Mouse (Mus musculus): ENCODE results near the gene Fkbp8.
A peak's percentile ranks its signal among the peaks of the same experiment; 100 is the strongest.

Gene Fkbp8

DNA sequence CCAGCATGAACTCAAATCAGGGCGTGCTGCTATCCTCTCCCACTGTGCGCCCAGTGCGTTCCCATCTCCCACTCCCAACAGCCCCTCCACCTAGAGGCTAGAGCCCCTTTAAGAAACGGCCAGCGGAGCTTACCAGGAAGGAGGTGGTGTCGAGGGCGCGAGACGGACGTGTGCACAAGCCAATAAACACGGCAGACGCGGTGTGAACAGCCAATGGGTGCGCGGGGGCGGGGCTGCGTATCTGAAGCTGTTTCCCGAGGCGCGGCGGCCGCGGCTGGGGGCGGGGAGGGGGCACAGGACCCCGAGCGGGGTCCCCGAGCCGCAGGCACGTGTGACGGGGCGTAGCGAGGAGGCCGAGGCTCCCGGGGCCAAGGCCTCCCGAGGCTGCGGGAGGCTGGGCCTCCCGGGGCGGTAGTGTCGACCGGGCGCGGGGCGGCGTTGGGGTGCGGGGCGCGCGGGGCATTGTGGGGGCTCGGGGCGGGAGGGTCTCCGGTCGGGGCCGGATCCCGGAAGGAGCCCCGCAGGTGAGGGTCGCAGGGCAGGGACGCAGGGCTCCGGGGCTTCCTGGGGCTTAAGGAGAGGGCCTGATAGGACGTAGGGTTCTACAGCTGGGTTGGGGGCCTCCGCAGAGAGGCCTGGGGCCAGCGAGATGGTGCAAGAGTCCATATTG lies at the start of gene Fkbp8, which contains the start of gene Kxd1:
TSS of gene Fkbp8 (plus strand) at position 213 of the 670 bp plus-strand sequence.
TSS of gene Kxd1 (minus strand) at position 445 of the 670 bp plus-strand sequence.
- peak; percentile 98 for DNase-seq

DNA sequence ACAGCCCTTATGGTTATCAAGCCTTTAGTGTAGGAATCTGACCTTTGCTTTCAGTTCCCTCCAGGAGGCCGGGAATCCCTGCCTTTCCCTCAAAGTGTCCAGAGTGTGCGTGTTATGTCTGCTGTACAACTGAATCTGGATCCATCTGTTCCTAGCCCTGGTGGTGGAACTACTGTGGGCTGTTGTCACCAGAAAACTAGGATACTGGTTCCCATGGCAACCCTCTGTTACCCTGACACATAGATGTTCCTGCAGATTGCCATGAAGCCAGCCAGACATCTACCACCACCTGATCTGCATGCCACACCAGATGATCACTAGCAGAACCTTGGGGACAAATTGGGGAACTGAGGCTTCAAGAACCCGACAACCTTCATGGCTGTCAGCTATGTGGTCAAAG lies 45.6 kb upstream of the Fkbp8 start:
- DNase-seq, result no peak

DNA sequence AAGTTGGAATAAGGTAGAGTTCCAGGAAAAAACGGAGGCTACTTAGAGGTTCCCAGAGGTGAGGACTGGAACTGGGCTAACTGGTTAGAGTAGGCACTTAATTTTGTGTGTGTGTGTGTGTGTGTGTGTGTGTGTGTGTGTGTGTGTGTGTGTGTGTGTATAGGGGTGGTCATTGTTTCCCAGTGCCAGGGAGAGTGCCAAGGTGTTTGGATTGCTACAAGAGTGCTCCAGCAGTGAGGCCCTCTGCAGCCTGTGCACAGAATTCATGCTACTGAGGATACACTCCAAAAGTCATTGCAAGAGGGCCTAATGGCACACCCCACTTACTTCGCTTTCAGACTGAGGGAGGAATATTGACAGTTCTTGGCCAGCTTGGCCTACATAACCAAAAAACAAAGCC lies 44.6 kb upstream of the Fkbp8 start:
- no peak for DNase-seq

DNA sequence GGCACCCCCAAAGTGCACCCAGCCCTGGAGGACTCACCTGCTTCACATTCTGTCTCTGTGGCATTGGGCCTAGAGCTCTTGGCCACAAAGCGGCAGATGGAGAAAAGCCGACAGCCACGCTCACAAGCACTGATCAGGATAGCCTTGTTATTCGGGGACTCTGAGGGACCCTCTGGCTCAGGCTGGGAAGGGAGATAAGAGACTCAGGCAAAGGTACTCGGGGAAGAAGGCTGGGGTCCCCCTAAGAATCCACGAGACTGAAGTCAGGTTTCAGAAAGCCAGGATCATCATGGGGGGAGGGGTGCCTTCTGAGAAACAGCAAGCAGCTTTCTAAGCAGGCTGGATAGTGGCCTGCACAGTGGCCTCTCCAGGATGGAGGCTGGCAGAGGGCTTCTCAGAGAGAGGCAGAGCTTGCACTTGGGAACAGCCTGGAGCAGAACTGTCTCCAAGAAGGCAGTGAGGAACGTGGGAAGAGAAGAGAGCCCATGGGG lies 41.3 kb upstream of the Fkbp8 start:
- DNase-seq, result no peak

DNA sequence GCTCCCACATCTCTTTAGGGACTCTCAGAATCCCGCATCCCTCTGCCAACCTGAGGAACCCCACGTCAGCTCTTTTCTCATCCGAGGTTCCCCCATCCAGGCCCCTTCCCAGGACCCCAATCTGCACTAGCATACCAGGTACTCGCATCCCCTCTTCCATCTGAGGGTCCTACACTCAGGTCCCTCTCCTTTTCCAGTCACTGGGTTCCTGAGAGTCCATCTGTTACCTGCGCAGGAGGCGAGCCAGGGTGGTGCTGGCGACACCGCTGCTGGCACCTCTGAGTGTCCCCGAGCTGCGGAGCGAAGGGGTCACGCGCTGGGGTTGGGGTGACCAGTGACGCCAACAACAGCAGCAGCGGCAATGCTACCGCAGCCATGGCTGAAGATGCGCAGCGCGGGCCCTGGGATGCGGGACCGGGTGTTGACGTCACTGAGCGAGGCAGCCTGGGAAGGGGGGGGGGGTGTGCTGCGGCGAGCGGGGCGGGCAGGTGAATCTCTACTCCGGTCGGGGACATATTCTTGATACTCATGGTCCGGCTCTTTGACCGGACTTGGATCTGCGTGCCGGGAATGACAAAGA lies 40.5 kb upstream of the Fkbp8 start, which contains the start of gene Tmem59l:
TSS of gene Tmem59l (minus strand) at position 418 of the 580 bp plus-strand sequence.
- DNase-seq, result peak; percentile 54

DNA sequence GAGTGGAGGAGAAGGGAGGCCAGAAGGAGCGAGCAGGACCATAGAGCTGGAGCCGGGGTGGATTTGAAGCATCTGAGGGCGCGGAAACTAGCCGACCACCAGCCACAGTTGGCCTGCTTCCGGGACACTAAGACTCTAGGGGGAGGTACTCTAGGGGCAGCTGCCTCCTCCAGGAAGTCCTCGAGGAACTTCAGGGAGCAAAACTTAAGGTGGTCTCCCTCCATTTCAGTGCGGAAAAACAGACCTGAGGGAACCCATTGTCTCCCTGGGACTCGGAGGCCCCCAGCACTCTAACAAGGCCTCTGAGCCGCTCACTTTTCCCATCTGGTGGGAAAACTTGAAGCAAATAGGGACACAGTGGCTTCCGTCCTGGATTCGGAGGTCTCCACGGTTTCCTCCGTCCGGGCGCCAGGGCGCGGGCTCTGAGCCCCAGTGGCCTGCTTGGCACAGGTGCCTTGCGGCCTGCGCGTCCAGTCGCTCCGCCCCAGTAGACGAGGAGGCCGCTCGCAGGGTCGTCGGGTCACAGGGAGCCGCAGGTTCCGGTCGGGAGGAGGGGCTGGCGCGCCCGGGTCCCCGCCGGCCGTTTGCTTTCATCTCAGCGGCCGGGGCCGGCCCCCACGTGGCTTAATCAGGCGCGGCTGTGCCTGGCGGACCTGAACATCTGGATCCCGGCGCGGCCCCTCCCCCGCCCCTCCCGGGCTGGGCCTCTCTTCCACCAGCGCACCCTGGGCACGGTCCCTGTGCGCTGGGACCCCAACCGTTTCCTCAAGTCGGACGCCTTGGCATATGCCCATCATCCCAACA lies 39.3 kb upstream of the Fkbp8 start:
- peak; percentile 52 for DNase-seq

DNA sequence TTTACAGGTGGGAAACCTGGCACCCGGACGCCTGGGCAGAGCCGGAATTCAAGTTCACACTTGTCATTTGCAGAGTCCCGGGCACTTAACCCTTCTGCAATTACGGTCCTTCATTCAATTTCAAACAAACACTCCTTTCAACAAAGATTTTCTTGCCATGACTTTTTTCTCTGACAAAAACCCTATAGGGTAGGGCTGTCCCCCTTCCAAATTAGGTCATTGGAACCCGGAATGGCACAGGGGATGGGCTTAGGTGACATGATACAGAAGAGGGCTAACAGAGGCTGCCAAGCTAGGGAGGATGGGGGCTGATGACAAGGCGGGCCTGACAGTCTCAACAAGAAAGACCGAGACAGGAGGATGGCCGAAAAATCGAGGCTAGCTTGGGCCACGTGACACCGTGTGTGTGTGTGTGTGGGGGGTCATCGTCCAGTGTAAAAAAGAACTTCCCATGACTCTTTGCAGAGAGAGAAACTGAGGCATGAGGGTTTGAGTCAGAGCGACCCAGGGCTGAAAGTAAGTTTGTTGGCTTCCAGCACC lies 38.5 kb upstream of the Fkbp8 start:
- no peak for DNase-seq

DNA sequence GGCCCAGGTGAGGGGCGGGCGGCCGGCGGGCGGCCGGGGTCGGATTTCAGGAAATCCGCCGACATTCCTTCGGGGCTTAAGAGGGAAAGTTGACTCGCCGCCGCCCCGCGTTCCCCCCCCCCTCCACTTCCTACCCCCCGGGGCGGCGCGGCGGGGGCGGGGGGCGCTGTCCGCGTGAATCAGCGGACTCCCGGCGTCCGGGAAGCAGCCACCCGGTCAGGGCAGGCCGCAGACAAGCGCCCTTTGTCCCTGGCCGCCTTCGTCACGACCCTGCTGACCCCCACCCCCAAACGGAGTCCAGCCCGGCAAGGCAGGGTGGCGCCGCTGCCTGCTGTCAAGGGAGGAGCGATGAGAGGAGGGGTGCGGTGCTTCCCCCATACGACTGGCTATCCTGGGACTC lies 37.9 kb upstream of the Fkbp8 start:
- peak; percentile 55 for DNase-seq

DNA sequence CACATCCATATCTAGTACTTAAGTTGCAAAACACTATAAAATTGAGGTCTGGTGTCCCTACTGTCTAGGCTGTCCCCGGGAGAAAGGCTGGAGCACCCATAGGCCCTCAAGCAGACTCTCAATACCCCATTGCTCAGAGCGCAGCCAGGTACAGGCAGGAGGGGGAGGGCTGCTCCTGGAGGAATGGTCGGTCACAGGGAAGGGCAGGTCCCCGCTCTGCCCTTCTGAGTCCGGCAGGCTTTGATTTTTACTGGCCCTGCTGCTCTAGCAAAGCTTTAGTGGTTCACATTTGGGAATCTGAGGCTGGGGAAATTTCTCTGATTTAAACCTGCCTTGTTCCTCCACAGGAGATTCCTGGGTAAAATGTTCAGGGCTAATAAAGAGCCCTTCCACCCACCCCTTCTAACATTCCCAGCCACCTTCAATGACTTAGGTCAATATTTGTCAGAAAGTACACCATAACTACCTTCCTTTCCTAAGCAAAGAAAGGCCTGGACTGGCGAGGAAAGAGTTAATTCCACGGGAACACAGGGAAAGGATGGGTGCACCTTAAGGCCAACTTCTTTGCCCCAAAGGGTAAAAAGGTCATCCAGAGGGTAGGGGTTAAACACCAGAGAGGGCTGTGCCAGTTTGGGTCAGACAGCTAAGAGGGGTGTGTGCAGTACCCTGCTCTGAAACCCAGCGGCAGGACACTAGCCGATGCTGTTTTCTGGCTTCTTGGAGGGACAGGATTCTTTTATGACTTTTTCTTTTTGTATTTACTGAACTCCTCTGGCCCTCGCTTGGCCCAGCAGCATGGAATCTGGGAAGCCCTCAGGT lies 37.3 kb upstream of the Fkbp8 start:
- no peak for DNase-seq

DNA sequence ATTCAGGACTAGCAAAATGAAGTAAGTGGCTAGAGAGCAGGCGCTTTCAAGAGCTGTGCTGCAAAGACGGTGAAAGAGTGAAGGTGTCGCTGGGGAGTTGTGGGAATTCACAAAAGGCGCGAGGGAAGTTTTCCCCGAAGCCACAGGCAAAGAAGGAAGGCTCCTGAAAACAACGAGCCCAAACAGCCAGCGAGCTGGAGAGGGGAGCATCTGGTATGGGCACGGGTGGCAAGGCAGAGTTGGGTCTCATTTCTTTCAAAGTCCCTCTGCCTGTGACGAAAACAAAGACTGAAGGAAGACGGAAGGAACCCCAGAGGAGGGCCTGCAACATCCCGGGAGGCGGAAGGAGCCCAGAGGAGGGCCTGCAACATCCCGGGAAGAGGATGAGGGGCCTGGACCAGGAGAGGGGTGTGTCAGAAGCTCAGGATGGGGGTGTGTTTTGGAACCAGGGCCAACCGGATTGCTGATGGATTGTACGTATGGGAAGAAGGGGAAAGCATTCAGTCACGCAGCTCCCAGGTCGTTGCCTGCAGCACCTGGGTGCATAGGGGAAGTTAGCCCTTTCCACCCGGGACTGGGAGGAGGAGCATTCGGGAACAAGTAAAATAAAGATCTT lies 36.5 kb upstream of the Fkbp8 start:
- no peak for DNase-seq

DNA sequence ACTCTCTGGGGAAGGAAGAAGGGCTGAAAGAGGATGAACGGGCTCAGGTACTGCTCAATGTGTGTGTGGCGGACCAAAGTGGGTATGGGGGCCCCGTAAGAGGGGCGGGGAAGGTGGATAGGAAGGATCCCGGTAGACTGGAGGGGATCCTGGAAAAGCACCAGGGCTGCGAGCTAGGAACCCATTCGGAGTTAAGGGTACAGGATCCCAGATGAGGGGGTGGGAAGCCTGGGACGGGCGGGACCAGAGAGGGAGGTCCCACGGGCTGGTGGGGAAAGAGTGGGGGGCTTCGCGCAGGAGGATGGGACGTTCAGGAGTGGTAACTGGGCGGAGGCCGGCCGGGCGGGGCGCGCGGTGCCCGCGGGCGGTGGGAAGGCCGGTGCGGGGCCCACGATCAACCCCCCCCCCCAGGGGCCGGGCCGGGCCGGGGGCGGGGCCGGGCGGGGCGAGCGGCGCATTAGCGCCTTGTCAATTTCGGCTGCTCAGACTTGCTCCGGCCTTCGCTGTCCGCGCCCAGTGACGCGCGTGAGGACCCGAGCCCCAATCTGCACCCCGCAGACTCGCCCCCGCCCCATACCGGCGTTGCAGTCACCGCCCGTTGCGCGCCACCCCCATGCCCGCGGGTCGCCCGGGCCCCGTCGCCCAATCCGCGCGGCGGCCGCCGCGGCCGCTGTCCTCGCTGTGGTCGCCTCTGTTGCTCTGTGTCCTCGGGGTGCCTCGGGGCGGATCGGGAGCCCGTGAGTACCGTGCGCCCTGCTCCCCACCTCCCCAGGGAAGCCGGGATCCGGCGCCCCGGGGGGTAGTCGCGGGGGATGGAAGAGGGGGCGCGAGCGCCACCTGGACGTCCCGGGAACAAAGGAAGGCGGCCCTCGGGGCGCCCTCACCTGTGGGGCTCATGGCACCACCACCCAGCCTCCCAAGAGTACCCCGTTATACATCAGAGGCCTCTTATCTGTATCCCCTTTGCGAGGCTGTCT lies 34.6 kb upstream of the Fkbp8 start, which contains the start of gene Crlf1:
TSS of gene Crlf1 (plus strand) at position 495 of the 977 bp plus-strand sequence.
- DNase-seq, result peak; percentile 39

DNA sequence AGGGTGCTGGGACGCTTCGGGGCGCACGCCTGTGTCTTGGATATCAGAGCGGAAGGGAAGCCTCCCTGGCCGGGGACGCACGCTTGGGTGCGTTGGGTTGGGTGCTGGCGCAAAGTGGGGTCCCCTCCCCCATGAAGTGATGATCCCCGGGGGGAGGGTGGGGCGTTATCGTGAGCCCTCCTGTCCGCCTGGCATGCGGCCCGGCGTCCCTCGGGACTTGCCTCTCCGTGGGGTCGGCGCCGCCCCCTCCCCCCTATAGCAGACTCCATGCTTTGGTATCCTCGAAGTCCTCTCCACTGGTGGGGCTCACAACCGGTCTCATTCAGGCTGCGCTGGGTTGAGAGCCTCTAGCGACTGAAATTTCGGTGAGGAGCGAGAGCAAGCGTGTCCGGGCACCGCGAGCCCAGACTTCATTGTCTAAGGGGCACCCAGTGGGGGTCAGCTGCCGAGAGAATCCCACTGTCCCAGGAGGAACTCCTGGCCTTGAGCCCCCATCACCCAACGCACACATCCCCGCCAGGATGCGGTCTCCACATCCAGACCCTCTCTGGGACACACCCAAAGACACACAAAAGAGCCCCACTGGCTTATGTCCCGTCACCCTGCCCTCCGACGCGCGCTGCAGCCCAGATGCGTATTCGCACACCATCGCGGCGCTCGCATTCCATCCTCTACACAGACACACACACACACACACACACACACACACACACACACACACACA lies 33.7 kb upstream of the Fkbp8 start:
- no peak for DNase-seq

DNA sequence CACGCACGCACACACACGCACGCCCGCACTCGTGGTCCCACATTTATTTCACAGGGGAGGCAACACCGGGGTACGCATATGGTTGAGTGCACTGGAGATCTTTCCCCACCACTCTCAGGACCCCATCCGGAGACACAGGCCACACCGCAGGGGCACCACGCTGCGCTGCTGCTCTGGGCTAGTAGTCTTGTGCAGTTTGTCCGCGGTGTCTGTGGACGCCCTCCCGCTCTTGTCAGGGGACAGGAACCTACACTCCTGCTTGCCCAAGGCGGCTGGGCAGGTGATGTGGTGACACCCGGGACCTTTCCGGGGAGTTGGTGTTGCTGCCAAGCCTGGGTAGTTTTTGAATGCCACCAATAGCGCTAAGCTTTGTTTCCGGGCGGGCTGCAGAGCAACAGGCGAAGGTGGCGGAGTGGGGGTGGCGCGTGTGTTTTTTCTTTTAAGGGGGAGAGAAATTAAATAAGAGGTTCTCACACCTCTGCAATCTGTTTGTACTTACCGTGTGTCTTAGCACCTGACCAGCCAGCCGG lies 33.0 kb upstream of the Fkbp8 start:
- no peak for DNase-seq

DNA sequence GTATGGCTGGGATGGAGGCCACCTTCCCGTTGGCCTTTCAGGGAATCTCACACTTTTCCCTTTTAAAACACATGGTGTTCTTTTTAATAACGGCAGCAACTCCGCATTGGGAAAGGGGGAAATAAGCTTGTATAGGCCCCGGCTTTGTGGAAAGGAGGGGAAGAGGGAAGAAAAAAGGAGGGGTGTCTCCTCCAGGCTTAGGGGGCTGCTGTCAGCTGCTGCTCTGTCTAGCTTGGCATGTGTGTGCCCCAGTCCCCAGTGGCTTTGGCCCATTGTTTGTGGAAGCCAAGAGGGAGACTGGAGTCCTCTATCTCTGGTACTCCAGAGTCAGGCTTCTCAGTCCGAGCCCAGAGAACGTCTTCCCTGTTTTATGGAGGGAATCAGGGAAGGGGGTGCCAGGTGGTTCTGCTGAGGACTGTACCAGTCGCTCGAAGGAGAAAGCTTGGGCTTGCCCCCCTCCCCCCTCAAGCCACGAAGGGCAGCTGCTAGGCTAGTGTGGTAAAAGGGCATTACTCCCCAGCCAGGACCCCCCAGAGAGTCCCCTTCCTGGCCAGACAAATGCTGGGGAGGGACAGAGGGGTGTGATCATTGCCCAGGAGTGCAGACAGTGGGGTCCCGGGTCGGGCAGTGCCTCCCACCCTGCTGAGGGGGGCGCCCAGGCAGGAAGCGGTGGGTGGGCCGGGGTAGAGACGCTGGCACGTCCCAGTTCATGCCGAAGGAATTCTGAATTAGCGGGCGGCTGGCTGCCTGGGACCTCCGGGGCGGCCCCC lies 32.3 kb upstream of the Fkbp8 start:
- peak; percentile 43 for DNase-seq

DNA sequence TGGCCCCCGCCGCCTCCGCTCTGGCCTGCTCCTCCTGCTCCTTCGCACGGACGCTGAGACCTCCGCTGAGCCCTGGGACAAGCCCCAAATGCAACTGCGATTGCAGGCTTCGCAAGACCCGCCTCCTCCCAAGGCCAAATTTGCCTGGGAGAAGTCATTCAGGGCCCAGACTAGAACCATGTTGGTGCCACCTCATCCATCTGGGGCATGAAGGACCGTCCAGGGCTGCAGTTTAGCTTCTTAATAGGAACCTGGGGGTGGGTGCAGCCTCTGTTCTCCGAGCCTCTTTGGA lies 31.8 kb upstream of the Fkbp8 start:
- no peak for DNase-seq

DNA sequence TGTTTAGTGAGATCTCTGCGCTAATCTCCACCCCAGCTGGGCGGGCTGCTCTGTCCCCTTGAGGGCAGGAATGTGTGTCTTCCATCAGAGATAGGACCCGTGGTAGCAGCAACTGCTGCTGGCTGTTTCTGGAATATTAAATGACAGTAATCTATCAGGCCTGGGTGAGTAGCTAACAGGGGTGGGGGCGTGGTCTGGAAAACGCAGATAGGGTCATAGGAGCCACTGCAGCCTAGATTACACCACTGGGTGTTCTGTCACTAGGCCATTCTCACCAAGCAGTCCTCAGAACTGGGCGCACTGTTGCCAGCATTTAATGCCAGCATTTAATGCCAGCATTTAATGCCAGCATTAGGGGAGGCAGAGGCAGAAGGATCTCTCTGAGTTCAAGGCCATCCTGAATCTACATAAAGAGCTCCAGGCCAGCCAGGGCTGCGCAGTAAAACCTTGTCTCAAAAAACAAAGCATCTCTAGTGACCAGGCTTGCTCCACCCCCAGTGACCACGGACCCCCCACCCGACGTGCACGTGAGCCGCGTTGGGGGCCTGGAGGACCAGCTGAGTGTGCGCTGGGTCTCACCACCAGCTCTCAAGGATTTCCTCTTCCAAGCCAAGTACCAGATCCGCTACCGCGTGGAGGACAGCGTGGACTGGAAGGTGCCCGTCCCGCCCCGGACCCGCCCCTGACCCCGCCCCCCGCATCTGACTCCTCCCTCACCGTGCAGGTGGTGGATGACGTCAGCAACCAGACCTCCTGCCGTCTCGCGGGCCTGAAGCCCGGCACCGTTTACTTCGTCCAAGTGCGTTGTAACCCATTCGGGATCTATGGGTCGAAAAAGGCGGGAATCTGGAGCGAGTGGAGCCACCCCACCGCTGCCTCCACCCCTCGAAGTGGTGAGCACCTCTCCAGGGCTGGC lies 26.9 kb upstream of the Fkbp8 start:
- DNase-seq, result peak; percentile 40

DNA sequence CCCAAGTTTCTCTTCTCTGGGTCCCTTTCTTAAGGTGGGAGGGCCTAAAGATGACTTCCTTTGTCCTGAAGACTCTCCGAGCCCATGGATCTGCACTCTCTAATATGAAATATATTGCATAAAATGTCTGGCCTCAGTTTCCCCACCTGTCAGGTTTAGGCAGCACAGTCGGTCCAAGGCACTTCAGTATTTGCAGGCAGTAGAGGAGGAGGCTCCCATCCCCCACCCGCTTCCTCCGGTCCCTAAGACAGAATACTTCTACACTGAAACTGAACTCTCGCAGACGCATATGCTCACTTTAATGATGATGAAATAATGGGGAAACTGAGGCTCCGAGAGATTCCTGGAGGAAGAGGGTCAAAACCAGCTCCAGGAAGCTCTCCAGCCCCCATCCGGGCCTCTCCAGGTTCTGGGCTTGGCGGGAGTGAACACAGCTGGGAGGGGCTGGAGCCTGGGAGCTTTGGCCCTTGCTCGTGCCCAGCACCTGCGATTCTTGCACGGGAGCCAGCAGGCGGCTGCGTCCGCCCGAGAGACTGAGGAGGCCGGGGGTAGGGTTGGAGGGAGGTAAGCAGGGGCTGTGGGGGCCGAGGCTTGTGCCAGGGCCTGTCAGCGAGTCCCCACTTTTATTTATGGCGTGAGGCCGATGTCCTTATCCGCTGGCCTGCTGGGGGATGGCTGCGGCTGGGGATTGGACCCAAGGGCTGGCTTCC lies 25.5 kb upstream of the Fkbp8 start:
- no peak for DNase-seq

Measured in retina, postnatal 1 day (tissue).